Mouse (Mus musculus): ENCODE data around the gene Cpd.

The Cpd gene

DNA sequence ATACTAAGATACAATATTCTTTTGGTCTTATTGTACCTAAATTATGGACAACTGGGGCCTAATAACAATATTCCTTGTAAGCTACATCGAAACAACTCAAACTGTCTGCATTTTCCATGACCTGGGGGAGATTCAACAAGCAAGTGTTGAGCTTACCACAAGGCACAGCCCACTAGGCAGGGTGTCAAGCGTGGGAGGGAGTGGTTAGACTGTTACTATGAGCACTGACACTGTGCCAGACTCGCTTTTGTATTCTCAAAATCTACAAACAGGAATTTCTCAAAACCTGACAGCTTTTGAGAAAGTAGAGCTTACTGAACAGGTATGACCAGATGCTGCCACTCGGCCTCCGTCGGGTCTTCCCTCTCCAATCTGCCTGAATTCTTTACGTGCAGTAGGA, 55.5 kb downstream of the Cpd start:
- no peak for DNase-seq (ENCODE audit: low read depth, low spot score)

DNA sequence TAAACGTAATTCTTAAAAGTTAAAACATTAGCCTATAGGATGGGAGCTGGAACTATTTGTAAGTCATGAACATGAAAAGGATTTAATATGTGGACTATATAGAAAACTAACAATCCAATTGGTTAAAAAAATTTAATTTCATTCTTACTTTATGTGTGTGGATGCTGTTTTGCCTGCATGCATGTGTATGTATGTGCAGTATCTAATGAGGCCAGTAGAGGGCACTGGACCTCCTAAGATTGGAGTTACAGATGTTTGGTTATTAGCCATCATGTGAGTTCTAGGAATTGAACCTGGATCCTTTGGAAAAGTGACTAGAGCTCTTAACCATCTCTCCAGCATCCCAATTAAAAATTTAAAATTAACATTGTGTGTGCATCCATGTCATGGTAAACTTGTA, 57.6 kb downstream of the Cpd start:
- DNase-seq (ENCODE audit: low read depth, low spot score) = peak; percentile 71

DNA sequence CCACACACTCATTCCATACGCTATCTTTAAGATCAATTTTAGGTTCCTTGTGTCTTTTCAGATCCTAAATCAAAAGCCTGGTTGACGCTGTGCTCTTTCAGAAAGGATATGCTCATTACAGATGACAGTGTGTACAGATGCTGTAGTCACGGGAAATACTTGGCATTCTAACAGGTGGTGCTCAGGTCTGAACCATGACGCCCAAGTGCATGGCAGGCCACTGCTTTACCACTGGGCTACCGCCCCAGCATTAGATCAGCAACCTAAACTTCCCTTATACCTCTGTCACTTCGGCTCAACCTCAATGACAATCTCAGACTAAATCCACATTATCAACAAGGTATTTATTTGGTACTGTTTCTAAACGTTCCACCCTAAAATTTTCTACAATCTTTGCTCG, 71.3 kb downstream of the Cpd start:
- no peak for DNase-seq (ENCODE audit: low read depth, low spot score)

DNA sequence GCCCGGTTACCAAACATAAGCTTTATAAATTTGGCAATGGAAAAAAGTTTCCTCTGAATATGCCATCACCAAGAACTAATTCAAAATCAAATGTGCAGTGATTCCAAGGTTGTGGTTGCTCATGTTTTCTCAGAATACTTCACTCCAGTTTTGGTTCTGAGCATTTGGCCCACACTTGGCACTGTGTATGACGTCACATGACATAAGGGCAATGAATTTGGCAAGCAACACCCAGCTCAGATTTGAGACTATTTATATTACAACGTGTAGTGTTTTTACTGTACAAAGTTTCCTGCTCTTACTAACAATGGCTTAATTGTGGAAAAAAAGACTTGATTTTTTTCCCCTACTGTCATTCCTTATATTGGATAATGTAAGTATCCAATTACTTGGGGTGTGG, 73.0 kb downstream of the Cpd start:
- DNase-seq (ENCODE audit: low read depth, low spot score) = no peak

DNA sequence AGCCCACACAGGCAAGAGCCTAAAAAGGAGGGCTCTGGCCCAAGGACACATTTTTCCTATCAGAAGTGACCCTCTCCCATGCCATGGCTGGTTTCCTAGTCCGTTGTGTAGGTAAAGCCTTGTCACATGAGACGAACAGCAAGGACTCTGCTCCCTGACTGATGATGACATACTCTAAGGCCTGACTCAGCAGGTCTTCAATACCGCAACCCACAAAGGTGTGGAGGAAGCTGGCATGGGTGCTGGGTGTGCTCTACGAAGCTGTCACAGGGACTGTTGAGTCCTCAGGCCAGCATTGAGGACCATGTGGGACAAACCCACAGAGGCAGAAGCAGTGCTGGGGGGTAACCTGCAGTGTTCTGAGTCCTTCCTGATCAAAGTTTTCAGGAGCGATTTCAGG, 76.3 kb downstream of the Cpd start:
- no peak for DNase-seq (ENCODE audit: low read depth, low spot score)

DNA sequence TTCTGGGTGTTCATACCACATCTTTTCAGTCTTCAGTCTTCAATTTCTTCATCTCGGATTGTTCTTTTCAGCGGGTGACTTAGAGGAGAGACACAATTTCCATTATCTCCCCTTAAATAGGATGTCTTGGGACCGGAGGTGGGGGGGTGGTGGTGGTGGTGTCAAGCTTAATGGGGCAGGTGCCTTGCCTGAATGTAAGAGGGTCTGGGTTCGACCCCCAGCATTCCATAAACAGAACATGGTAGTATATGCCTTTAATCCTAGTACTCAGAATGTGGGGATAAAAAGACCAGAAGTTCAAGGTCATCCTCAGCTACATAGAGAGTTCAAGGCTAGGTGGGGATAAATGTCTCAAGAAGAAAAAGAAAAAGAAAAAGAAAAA, 83.1 kb downstream of the Cpd start:
- no peak for DNase-seq (ENCODE audit: low read depth, low spot score)

DNA sequence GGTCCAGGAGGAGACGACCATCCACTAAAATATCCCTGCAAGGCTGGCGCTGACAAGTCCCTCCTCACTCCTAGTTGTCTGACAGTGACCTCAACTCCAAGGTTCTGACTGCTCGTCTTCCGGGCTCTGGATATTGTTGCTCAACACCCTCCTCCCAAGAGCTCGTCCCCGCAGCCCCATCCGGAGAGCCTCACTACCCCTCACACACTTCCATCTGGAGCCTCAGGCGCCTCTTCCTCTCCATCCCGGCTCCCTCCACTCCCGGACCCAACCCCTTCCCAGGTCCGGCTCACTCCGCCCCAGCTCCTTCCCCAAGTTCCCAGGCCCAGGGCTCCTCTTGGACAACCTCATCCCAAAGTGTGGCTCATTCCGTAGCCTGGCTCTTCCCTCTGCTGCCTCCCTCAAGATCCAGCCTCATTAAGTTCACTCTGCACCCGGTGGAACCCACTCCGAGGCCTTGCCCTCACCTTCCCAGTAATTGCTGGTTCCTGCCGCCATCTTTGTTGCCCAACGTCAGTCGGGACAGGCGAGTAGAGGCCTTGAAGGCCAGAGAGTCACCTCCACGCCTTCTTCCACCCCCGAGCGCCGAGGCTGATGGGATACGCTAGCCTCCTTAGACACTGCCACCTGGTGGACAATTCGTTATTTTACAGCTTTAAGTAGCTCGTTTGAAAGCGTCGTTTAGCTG, 83.6 kb downstream of the Cpd start, which contains the start of gene Gosr1:
Gosr1 (minus strand) TSS at position 527 of the 688 bp plus-strand sequence.
- DNase-seq (ENCODE audit: low read depth, low spot score) = peak; percentile 98

DNA sequence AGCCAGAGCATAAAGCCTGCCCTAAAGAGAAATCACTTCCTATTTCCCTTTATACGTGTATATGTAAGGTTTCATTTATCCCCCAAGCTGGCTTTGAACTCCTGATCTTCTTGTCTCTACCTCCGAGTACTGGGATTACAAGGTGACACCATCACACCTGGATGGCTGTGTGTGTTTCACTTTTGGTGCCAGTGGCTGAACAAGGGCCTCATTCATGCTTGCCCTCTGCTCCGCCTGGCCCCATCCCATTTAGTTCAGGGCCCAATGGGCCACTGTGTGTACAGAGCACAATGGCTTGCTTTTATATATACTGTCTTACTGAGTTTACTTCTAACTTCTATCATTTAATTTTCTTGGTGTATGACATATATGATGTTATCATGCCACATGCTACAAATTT, 94.5 kb downstream of the Cpd start:
- no peak for DNase-seq (ENCODE audit: low read depth, low spot score)

DNA sequence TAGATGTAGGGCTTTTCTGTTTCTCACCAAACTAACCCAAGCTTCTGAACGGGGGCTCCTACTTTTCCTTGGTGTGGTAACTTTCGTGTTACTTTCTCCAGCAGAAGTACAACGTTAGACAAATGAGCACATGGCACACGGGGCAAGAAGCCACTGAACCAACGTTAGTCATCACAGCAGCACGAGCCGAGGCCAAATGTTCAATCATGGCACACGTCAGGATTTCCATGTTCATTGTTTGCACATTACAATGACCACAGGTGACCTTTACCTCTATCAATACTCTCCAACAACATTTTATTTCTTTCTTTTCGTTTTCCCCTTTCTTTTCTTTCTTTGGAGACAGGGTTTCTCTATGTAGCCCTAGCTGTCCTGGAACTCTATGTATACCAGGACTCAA, 98.0 kb downstream of the Cpd start:
- no peak for DNase-seq (ENCODE audit: low read depth, low spot score)

DNA sequence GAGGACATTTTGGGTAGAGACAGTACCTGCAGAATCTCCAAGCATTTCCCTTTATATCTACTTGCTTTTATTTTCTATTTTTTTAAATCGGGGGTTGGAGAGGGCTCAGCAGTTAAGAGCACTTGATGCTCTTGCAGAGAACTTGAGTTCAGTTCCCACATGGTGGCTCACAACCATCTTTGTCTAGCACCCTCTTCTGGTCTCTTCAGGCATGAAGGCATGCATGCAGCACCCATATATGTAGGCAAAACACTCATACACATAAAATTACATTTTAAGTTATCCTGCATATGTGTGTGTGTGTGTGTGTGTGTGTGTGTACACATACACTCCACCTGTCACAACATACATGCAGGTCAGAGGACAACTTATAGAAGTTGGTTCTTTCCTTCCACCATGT, 100.9 kb downstream of the Cpd start:
- peak; percentile 22 for DNase-seq (ENCODE audit: low read depth, low spot score)

DNA sequence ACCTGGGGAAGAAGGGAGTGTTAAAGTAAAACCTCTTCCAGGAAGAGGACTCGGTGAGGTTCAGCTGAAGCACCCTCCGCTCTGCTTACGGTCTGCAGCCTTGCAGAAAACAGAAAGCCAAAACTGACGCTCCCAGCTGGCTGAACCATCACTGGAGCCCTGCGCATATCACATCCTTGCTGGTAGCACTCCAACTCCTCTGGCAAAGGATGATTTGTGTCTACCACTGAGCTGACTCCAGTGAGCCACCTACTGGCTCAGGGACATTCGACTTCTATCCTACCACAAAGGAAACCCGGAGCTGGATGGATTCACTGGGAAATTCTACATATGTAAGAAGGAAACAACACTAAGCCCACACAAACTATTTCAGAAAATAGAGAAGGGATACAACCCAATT, 102.3 kb downstream of the Cpd start:
- peak; percentile 28 for DNase-seq (ENCODE audit: low read depth, low spot score)

DNA sequence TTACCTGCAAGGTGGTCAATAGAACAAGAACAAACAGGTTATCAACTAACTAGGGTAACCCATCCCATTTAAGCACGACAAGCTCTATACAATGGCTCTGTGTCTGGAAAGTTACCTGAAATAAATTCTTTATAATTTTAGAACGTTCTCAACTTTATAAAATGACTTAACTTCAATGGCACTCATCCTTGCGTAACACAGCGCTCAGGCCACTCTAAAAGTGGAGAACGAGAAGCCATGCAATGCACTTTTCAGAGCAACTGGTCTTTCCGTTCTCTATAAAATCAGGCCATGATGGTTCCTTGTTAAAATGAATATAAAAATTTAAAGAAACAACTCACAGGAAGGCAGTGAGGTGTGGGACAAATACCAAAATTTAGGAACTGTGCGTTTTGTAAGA, 104.3 kb downstream of the Cpd start:
- no peak for DNase-seq (ENCODE audit: low read depth, low spot score)

DNA sequence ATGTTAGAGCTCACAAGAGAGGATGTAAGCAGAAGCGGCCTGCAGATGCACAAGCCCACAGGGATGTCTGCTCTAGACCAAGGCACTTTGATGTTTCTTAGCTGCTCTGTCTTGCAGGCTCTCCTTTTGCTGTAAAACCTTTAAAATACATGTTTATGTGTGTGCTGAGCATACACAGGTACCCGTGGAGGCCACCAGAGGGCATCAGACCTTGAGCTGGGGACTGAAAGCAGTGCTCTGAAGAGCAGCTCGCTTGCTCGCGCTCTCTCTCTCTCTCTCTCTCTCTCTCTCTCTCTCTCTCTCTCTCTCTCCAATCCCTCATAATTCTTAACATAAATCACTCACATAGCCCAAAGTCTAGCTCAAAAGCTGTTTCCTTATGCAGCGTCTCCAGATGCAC, 107.7 kb downstream of the Cpd start:
- DNase-seq (ENCODE audit: low read depth, low spot score) = peak; percentile 67

DNA sequence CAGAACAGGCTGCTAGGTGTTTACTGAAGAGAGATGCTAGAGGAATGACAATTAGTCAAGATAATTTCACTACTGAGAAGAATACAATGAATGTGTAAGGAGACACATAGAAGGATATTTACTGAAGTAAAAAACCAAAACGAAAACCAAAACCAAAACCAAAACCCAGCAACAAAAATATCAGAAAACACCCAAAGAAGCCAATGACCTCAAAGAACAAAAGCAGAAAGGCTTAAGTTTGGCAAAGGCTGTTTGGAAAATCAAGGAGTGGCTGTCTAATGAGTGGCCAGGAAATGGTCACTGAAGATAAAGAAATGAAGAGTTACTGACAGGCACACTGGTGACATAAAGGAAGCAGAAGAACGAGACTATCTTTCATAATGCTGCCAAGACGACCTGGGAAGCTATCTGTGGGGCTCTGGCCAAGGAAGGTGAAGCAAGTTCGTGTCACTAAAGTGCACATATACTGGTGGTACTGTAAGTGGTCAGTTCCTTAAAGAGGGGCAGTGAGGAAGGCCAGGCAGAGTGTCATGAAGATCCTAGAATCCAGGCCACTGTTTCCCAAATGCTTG, 111.0 kb downstream of the Cpd start:
- no peak for DNase-seq (ENCODE audit: low read depth, low spot score)

DNA sequence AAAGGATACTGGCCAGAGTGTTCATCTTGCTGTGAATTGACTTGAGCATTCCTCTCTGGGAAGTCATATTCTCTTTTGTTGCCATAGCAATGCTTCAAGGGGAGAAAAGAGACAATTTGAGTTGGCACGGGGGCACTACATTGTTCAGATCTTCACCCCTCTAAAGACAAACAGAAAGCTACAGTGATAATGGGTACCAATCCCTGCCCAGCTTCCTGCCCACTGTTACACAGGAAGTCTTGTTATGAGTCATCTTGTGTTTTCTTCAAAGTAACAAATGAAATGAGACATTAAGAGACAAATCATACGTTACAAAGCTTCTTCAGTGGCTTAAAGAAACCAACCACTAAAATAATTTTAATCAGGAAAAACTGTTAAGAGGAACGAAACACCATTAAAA, 112.3 kb downstream of the Cpd start:
- DNase-seq (ENCODE audit: low read depth, low spot score) = no peak

DNA sequence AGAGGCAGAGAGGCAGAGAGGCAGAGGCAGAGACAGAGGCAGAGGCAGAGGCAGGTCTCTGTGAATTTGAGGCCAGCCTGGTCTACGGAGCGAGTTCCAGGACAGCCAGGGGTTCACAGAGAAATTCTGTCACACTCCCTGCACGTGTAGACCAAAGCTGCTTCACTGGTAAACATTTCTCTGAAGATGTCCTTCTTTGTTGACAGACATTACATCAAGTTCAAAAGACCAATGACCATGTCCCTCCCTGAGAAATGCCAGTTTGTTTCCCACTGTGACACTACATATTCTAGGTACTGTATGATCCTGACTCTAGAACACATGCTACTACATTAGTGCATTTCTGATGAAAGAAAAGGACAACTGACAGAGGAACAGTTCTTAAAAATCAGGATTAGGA, 116.2 kb downstream of the Cpd start:
- DNase-seq (ENCODE audit: low read depth, low spot score) = no peak
